Mouse (Mus musculus) G1E (cell line): ENCODE data around the gene Zfp142.

Source experiments
- GATA1 ChIP-seq: IDR thresholded peaks from 2 replicates; pipeline ENCODE4 v1.6.1; 2012; ENCODE audit warnings: borderline replicate concordance, low read length, inconsistent platforms, mixed read lengths
- TAL1 ChIP-seq: conservative IDR thresholded peaks from 2 replicates; pipeline ENCODE4 v1.6.1; 2012; ENCODE audit warnings: low read depth, low read length, inconsistent platforms, mixed read lengths

DNA sequence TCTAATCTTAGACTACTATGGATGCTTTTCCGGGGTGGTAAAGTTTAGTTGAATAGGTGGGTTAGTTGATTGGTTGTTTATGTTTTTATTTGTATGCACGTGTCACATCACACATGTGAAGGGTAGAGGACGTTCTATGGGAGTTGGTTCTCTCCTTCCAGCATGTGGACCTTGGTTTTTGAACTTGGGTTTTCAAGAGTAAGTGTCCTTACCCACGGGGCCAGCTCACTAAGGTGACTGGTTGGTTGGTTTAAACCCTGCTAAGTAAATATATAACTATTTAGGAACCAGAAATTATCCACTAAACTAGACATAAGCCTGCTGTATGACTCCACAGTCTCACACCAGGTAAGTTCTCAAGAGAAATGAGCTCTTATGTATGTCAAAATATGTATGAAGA lies 63.3 kb downstream of the Zfp142 start:
- TF ChIP-seq TAL1 (no peak), GATA1 (no peak)
